Mouse (Mus musculus) forebrain, postnatal 0 days (tissue): Measurements from ENCODE around the gene Tmem45b. TPM values are rescaled to one million over a fixed set of nuclear protein-coding genes. Genes with fewer than 3 reads are reported as not detected.

Experiments used
- ATAC-seq: fragments of 200-750 bp; cut with Nextera tagmentation; 2 replicates; pipeline ENCODE4 v1.8.0; 2017; ENCODE audit warnings: mild to moderate bottlenecking, moderate library complexity
- DNase-seq: peaks from one replicate; pipeline ENCODE4 v3.0.0-alpha.2; 2015
- H3K27ac ChIP-seq: fragments of 300-500 bp; sonication (generic); 2 replicates; pipeline ENCODE4 v1.5.1; 2014; ENCODE audit warnings: low read depth, mild to moderate bottlenecking, antibody characterized with exemption, low read length, moderate library complexity, mixed read lengths
- H3K27me3 ChIP-seq: fragments of 300-500 bp; sonication (generic); 2 replicates; pipeline ENCODE4 v1.6.1; 2014; ENCODE audit warnings: mild to moderate bottlenecking, low read length, mixed read lengths; ENCODE audit not compliant: insufficient read depth
- H3K36me3 ChIP-seq: fragments of 300-500 bp; sonication (generic); 2 replicates; pipeline ENCODE4 v1.6.1; 2014; ENCODE audit warnings: mild to moderate bottlenecking, moderate library complexity; ENCODE audit not compliant: insufficient read depth
- H3K4me1 ChIP-seq: fragments of 300-500 bp; sonication (generic); 2 replicates; pipeline ENCODE4 v1.6.1; 2014; ENCODE audit warnings: antibody characterized with exemption; ENCODE audit not compliant: insufficient read depth
- H3K4me2 ChIP-seq: fragments of 300-500 bp; sonication (generic); 2 replicates; pipeline ENCODE4 v1.6.1; 2014; ENCODE audit warnings: low read depth, mild to moderate bottlenecking, moderate library complexity
- H3K4me3 ChIP-seq: fragments of 300-500 bp; sonication (generic); 2 replicates; pipeline ENCODE4 v1.5.1; 2014; ENCODE audit warnings: low read depth, low read length, mixed read lengths
- H3K9ac ChIP-seq: fragments of 300-500 bp; sonication (generic); 2 replicates; pipeline ENCODE4 v1.6.1; 2014; ENCODE audit warnings: mild to moderate bottlenecking
- H3K9me3 ChIP-seq: fragments of 300-500 bp; sonication (generic); 2 replicates; pipeline ENCODE4 v1.6.1; 2016; ENCODE audit warnings: low read length
- CTCF ChIP-seq: sonication (generic); IDR thresholded peaks from 2 replicates; pipeline ENCODE4 v1.5.1; 2016; ENCODE audit warnings: antibody characterized with exemption, control low read depth, low read depth
- WGBS: fragments of 180-500 bp; shearing (Covaris S2); extraction: QIAGEN DNeasy Blood & Tissue Kit; methylation state at CpG from one replicate; pipeline ENCODE4 v1.1.7; 2014; 5-methylcytosine and 5-hydroxymethylcytosine counted together
- polyA plus RNA-seq: library from polyadenylated mRNA; unstranded; fragments of >200 nt; fragmentation: Nextera tagmentation; extraction: Ambion mirVana; gene quantifications from 2 replicates; pipeline ENCODE4 v1.2.1, GENCODE M21; 2015
- total RNA-seq: library from RNA; depleted of rRNA; stranded (reverse); fragments of >200 nt; gene quantifications from 2 replicates; pipeline ENCODE4 v1.2.3, GENCODE M21; 2014; rRNA removed

The Tmem45b gene
- total and polyA plus RNA-seq, 2 experiments from 2014 or later: 0.13 TPM; not detected in 1

DNA sequence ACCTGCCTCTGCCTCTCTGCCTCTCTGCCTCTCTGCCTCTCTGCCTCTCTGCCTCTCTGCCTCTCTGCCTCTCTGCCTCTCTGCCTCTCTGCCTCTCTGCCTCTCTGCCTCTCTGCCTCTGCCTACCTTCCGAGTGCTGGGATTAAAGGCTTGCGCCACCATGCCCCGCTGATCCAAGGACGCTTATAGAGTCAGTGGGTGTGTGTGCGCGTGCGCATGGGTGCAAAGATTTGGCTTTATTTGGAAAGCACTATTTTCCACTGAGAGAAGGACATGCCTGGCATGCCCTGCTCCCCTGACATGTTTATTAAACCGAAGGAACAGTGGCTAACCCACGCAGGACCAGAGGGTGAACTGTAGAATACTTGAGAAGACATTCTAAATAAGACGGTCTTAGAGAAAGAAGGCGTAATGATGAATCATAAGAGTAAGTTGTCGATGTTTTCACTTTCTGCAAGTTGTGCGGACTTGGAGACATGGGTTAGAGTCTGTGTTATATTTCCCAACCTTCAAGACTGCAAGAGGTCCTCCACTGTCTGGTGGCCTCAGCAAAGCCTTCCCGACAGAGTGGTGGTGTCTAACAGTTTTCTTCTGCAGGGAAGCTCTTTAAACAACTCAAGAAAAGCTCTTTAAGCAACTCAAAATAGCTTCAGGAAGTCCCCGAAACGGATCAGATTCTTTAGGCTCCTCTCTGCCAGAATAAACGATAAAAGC, 79.3 kb downstream of the Tmem45b start:
- Histone ChIP-seq H3K36me3 (peaks cover under 1% of the 10 kb centered on the region), H3K9me3 (no peaks in the 10 kb centered on the region), H3K4me2 (peak overlapping the region; percentile 72; the same call in 1 of the 2 replicates), H3K4me1 (peaks cover 11% of the 10 kb centered on the region), H3K27ac (no peak overlapping the region), H3K27me3 (no peaks in the 10 kb centered on the region), H3K9ac (no peak overlapping the region), H3K4me3 (no peak overlapping the region)
- DNase-seq (no peak), ATAC-seq (no peak)
- whole genome bisulfite sequencing: 82% methylated on average over 17 of the region's 17 CpGs
- TF ChIP-seq CTCF: no peak

DNA sequence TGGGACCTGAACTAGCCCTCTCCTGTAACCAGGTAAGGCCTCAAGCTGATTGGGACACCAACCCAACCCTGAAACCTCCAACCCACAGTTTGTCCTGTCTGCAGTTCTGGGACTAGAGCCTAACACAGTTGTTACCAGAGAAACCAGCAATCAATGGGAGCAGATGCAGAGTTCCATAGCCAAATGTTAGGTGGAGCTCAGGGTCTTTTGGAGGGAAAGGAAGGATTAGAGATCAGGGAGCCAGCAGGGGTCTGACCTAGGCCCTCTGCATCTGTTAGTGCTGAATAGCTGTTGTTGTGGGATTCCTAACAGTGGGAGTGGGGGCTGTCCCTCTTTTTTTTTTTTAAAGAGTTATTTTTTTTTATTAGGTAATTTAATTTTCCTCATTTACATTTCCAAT, 87.6 kb downstream of the Tmem45b start:
- Histone ChIP-seq H3K4me3 (no peak overlapping the region), H3K27me3 (no peaks in the 10 kb centered on the region), H3K4me1 (no peaks in the 10 kb centered on the region), H3K9ac (no peak overlapping the region), H3K4me2 (no peak overlapping the region), H3K27ac (no peak overlapping the region), H3K9me3 (no peaks in the 10 kb centered on the region), H3K36me3 (peaks cover 15% of the 10 kb centered on the region)
- TF ChIP-seq CTCF: no peak
- no peak for DNase-seq
- ATAC-seq: no peak

Other genes starting within 250 kb of the Tmem45b start
- 13.2 and 16.0 TPM in 2 replicates for gene Prdm10, start 183.9 kb downstream of the Tmem45b start, total RNA-seq
- gene Prdm10, start 183.9 kb downstream of the Tmem45b start, polyA plus RNA-seq: 3.4 and 5.1 TPM in 2 replicates
- gene Nfrkb, start 78.3 kb downstream of the Tmem45b start, total RNA-seq: 30.9 and 46.8 TPM in 2 replicates
- gene Nfrkb, start 78.3 kb downstream of the Tmem45b start, polyA plus RNA-seq: 13.7 and 22.0 TPM in 2 replicates